Mouse (Mus musculus) megakaryocyte-erythroid progenitor cell, adult 5-6 weeks (primary cell): ENCODE data around the gene Pelp1. TPM values are rescaled to one million over a fixed set of nuclear protein-coding genes. Genes with fewer than 3 reads are reported as not detected.

ENCODE experiments used
- ATAC-seq: replicated peaks from 2 replicates; pipeline ENCODE4 v1.8.0; 2016; ENCODE audit warnings: mild to moderate bottlenecking, inconsistent platforms; ENCODE audit not compliant: severe bottlenecking, poor library complexity, low FRiP score, low TSS enrichment
- total RNA-seq, 2 experiments: library from RNA; stranded (forward) in 1 of 2; stranded (reverse) in 1 of 2; fragments of 200-1000, 215-1000 nt in 1 of 2; fragments of >200 nt in 1 of 2; fragmentation: Nextera tagmentation in 1 of 2; gene quantifications; 2 replicates each; pipeline ENCODE4 v1.2.3; 2014 to 2017

Gene Pelp1
- 44.4 and 55.9 TPM in 2 replicates for total RNA-seq (2014; fragmentation: Nextera tagmentation)
- 10.0 and 12.9 TPM in 2 replicates for total RNA-seq (2017)

- ATAC-seq: peak; percentile 94
Observed at GRCm38 (mm10) chr11:70409594-70410296, at the start of gene Pelp1. Gene Pelp1 (minus strand): TSS chr11:70410031.

- no peak for ATAC-seq
Observed at GRCm38 (mm10) chr11:70458688-70459600, 49.1 kb upstream of the Pelp1 start, which contains the start of gene Zmynd15. Gene Zmynd15 (plus strand): TSS chr11:70459433.

- no peak for ATAC-seq
Observed at GRCm38 (mm10) chr11:70453261-70454044, 43.6 kb upstream of the Pelp1 start.

- ATAC-seq: peak; percentile 97
Observed at GRCm38 (mm10) chr11:70451797-70452498, 42.1 kb upstream of the Pelp1 start, which contains the start of gene Med11. Gene Med11 (plus strand): TSS chr11:70451919.

DNA sequence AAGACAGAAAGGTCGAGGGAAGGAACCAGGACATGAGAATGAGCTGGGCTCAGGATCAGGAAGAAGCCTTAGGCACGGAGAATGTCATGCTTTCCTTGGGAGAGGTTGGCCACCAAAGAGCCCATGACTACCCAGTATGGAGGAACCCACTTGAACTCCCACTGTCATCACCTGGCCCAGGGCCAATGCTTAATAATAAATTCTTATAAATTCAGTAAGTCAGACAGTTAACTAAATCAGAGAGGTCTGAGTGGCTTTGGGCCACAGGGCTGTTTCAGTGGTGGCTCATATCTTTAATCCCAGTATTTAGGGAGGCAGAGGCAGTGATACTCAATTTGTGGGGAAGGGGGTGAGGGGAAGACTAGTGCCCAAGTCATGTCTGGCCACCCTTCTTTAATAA, 41.1 kb upstream of the Pelp1 start:
- no peak for ATAC-seq

DNA sequence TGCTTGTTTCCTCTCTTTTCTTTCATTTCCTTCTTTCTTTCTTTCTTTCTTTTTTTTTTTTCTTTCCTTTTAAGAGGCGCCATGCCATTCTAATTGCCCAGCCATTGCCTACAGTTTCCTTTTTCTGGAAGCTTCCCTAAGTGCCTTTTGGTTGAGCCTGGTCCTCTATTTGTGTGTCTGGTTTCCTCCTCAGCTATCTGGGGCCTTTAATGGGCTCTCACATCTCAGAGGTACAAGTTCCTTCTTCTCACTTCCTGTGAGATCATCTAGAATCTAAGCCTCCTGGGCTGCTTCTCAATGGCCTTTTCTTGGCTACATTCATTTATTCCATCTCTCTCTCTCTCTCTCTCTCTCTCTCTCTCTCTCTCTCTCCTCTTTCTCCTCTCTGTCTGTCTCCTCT, 37.5 kb upstream of the Pelp1 start:
- ATAC-seq: no peak

DNA sequence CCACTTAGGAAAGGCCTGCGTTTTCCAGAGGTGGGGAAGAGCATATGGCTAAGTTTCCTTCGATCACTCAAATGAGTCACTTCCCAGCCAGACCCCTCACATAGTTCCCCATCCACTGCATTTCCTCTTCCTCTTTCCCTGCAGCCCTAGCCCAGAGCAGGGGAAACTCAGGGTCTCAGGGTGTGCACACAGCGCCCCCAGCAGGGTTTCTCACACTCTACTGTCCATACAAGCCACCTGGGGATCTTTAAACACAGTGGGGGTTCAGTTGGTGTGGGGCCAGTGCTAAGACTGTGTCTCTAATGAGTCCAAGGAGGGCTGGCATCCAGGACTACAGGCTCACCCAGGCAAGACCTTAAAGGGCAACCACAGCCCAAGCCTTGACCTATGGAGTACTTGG, 36.9 kb upstream of the Pelp1 start:
- no peak for ATAC-seq

DNA sequence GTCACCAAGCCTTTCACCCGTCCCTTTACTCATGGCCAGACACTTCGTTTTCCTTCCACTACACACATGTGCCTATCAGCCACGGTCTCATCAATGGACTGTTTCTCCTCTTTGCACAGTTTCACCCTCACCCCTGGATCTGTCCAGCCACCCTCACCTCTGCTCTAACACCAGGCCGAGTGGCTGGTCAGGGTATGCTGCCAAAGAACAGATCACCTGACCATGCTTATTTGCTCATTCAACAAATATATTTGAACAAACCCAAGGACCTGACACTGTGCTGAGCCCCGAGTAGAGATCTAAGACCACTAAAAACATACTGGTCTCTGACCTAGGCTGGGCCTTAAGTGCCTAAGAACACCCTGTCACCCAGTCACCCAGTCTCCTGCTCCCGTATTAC, 34.8 kb upstream of the Pelp1 start:
- no peak for ATAC-seq

DNA sequence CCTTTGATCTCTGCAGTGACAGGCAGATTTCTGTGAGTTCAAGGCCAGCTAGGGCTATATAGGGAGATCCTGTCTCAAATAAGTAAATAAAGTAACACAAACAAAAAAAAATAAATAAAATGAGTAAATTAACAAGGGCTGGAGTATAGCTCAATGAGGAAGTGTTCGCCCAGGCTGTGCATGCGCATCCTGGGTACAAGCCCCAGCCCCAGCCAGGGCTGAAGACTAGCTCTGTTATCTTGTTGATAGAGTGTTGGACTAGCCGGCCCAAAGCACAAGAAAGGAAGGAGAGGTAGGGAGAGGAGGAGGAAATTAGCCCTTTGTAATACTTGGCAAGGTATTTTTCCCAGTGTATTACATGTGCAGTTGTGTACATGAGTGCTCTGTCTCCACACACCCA, 34.1 kb upstream of the Pelp1 start:
- ATAC-seq: no peak

- ATAC-seq: no peak
Observed at GRCm38 (mm10) chr11:70441882-70442281, 32.1 kb upstream of the Pelp1 start.

DNA sequence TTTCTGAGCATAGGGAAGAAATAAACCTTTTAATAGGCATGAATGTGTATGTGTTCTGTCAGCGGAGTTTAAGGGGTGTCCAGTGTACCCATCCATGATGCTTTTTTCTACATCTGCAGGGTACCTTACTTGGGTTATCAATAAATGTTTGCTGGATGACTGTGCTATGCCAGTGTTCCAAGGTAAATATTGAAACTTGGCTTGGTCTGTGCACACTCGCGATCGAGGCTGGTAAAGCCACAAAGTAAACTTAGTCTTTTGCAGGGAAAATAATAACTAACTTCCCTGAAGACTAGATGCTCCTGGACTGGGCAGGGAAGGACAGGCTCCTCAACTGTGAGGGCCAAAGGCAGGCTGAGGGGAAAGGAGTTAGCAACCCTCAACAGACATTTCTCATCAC, 30.8 kb upstream of the Pelp1 start:
- no peak for ATAC-seq

DNA sequence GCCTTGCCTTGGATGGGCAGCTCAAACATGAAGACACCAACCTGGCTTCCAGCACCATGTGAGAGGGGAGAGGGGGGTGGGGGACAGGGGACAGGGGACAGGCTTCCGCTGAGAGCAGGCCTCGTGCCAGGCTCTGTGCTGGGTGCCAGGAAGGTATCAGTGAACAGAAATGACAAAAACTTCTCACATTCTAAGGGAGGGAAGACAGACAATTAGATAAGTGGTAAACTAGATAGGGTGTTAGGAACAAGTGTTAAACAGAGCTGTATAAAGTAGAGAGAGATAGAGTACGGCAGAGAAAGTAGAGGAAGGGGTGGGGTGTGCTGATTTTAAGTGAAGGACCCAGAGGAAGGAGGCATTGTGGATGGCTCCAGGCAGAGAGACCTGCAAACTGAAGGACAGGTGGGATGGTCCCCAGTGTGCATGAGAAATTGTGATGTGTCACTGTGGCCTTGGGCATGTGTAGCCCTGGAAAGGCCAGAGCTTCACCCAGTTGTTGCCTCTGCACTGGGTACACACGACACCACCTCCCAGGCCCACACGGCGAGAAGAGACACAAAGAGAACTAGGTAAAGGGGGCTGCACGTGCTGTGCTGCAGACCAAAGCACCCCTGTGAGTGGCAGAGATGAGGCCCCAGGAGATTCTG, 29.0 kb upstream of the Pelp1 start:
- ATAC-seq: no peak

GRCm38 (mm10) chr11:70437426-70437825, 27.6 kb upstream of the Pelp1 start:
- ATAC-seq: no peak

GRCm38 (mm10) chr11:70435476-70435875, 25.6 kb upstream of the Pelp1 start:
- no peak for ATAC-seq

- no peak for ATAC-seq
Observed at GRCm38 (mm10) chr11:70433951-70434350, 24.1 kb upstream of the Pelp1 start.

DNA sequence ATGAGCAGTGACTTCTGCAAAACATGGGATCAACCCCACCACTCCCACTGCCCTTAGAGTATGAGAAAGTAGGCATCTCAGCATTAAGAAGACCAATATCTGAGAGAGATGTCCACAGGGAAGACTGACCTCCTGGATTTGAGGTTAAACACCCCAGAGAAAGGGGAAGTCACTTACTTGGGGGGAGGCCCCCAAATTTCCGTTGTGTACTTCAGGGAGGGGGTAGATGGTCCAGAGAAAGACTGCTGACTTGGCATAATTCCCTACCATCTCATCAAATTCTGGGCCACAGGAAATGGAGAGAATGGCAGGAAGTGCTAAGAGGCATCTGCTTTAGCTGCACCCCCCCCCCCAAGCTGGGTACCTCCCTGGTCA, 23.7 kb upstream of the Pelp1 start:
- no peak for ATAC-seq

DNA sequence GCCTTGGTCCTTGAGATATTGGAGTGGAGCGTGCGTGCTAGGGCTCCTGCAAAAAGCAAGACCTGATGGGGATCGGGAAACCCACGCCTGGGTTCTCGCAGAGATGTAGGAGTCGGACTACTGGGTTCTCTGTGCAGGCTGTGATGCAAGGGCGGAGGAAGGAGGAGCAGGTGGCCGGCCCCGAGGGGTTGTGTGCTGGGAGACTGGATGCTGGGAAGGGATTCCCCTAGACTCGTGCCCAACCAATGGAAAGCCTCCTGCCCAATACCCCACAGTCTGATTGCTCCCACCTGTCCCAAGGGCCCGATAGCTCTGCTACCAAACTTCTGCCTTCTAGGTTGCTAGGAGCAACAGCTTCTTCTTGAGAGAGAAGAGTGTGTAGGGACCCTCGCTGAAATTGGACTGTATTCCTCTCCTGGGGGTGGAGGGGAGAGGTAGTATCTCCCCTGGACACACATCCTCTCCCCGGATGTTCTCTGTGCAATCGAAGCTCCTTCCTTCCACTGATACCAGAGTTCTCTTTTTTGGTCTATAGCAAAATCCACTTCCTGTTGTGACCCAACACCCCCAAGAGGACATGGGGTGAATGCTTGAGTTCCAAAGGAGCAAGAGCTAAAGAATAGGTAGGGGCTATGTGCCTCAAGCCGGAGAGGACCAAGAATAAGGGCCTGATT, 23.2 kb upstream of the Pelp1 start:
- no peak for ATAC-seq
